41 mouse cellular contexts compared by ENCODE assay signal in the genomic region with DNA sequence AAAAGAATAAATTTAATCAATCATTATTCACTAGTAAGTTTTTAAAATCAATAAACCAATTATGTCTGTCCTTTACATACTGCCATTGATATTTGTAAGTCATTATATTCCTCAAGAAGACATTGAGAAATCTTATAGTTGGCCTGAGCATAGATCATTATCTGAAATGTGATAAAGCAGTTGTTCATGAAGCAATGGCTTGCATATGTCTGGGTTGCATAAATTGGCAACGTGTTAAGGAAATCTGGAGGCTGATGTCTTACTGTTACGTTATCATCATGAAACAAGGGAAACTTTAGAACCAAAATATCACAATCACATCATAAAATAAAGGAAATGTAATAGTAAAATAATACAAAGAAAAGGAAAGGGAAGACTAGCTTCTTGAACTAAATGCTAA. TPM values are rescaled to one million over a fixed set of nuclear protein-coding genes. Genes with fewer than 3 reads are reported as not detected.
"Had no signal": no experiment of that assay in that cellular context is flagged by ENCODE, and none has a peak within 500 bp of the region (broad histone marks: within the 10 kb centered on the region; RNA-seq: fewer than 3 reads in every experiment).

No protein-coding gene starts in this region.

- H3K9ac ChIP-seq: heart, embryonic 13.5 days; heart, embryonic 15.5 days; hindbrain, embryonic 12.5 days; hindbrain, embryonic 14.5 days; intestine, embryonic 15.5 days; kidney, embryonic 15.5 days; limb, embryonic 13.5 days; limb, embryonic 15.5 days; liver, embryonic 12.5 days; liver, embryonic 14.5 days had no signal

- H3K4me2 ChIP-seq: heart, embryonic 11.5 days; heart, embryonic 13.5 days; heart, embryonic 15.5 days; hindbrain, embryonic 12.5 days; hindbrain, embryonic 14.5 days; intestine, embryonic 15.5 days; kidney, embryonic 15.5 days; limb, embryonic 13.5 days; limb, embryonic 15.5 days; liver, embryonic 12.5 days had no signal

- H3K27me3 ChIP-seq: heart, embryonic 13.5 days; heart, embryonic 15.5 days; hindbrain, embryonic 12.5 days; intestine, embryonic 15.5 days; kidney, embryonic 15.5 days; limb, embryonic 13.5 days; liver, embryonic 12.5 days had no signal

- DNase-seq: gastrocnemius, postnatal 14 days; gastrocnemius, postnatal 36 days; heart, adult 11 months; heart, adult 2 months; heart, postnatal 14 days; heart, postnatal 4 days; kidney, adult 11 months; kidney, adult 2 months; kidney, adult 9 months; kidney, postnatal 14 days; kidney, postnatal 36 days; layer of hippocampus, adult 9-11 months; layer of hippocampus, postnatal 36 days; left cerebral cortex, postnatal 4 days had no signal

- H3K36me3 ChIP-seq: heart, embryonic 13.5 days; heart, embryonic 15.5 days; hindbrain, embryonic 10.5 days; hindbrain, embryonic 12.5 days; intestine, embryonic 15.5 days; kidney, embryonic 15.5 days; limb, embryonic 13.5 days; limb, embryonic 15.5 days; liver, embryonic 12.5 days had no signal

- H3K4me1 ChIP-seq: heart, embryonic 13.5 days; heart, embryonic 15.5 days; hindbrain, embryonic 10.5 days; hindbrain, embryonic 12.5 days; intestine, embryonic 15.5 days; kidney, embryonic 15.5 days; limb, embryonic 13.5 days; limb, embryonic 15.5 days; liver, embryonic 12.5 days had no signal

- H3K4me3 ChIP-seq: heart, adult 2 months; heart, embryonic 13.5 days; heart, embryonic 15.5 days; hindbrain, embryonic 10.5 days; hindbrain, embryonic 12.5 days; intestine, embryonic 15.5 days; kidney, embryonic 15.5 days; limb, embryonic 13.5 days; limb, embryonic 15.5 days; liver, embryonic 12.5 days had no signal

- H3K27ac ChIP-seq: heart, adult 2 months; heart, embryonic 13.5 days; heart, embryonic 15.5 days; hindbrain, embryonic 10.5 days; hindbrain, embryonic 12.5 days; hindbrain, embryonic 14.5 days; intestine, embryonic 15.5 days; kidney, embryonic 15.5 days; kidney, postnatal 0 days; limb, embryonic 13.5 days; limb, embryonic 15.5 days; liver, embryonic 12.5 days; liver, embryonic 14.5 days had no signal

- ATAC-seq: hindbrain, embryonic 16.5 days; inflammation-experienced regulatory T-cells, adult 6 months; intestine, embryonic 15.5 days; liver, embryonic 12.5 days had no signal

- H3K9me3 ChIP-seq: heart, embryonic 13.5 days; heart, embryonic 15.5 days; hindbrain, embryonic 10.5 days; hindbrain, embryonic 12.5 days; intestine, embryonic 15.5 days; kidney, embryonic 15.5 days; limb, embryonic 13.5 days; limb, embryonic 15.5 days; liver, embryonic 12.5 days had no signal

RNA-seq across cellular contexts. Expression of a gene that starts 43.4 kb away (rescaled TPM):
- total RNA-seq: gastrocnemius, adult 18-20 months; gastrocnemius, adult 8-10 months; gastrocnemius, postnatal 14 days; gastrocnemius, postnatal 36 days; heart, adult 2 months; heart, postnatal 14 days; heart, postnatal 4 days; layer of hippocampus, adult 18-20 months; layer of hippocampus, adult 8-10 months; layer of hippocampus, postnatal 14 days; layer of hippocampus, postnatal 36 days; left cerebral cortex, adult 18-20 months; left cerebral cortex, adult 8-10 months; left cerebral cortex, postnatal 25 days; left cerebral cortex, postnatal 4 days had no signal
- polyA plus RNA-seq: heart, adult 2 months; heart, embryonic 11.5 days; heart, embryonic 13.5 days; heart, embryonic 15.5 days; heart, postnatal 0 days; hindbrain, embryonic 10.5 days; hindbrain, embryonic 12.5 days; hindbrain, embryonic 16.5 days; inflammation-experienced regulatory T-cells, adult 6 months; intestine, embryonic 15.5 days; kidney, embryonic 15.5 days; kidney, postnatal 0 days; large intestine, adult 2 months; limb, embryonic 11.5 days; limb, embryonic 13.5 days; limb, embryonic 15.5 days; liver, adult 2 months; liver, embryonic 12.5 days had no signal
